Mouse (Mus musculus) forebrain, embryonic 11.5 days (tissue): ENCODE results near the gene Crybg1. TPM values are rescaled to one million over a fixed set of nuclear protein-coding genes. Genes with fewer than 3 reads are reported as not detected.
A peak's percentile ranks its signal among the peaks of the same experiment; 100 is the strongest.

Experiments used
- ATAC-seq: fragments of 200-750 bp; cut with Nextera tagmentation; replicated peaks from 2 replicates; pipeline ENCODE4 v1.8.0; 2017; ENCODE audit warnings: moderate TSS enrichment; ENCODE audit not compliant: low FRiP score
- DNase-seq: peaks from one replicate; pipeline ENCODE4 v3.0.0-alpha.2; 2017; ENCODE audit warnings: low spot score
- H3K27ac ChIP-seq: fragments of 300-500 bp; sonication (generic); 2 replicates; pipeline ENCODE4 v1.5.1; 2014; ENCODE audit warnings: low read depth, low read length
- H3K27me3 ChIP-seq: fragments of 300-500 bp; sonication (generic); 2 replicates; pipeline ENCODE4 v1.6.1; 2014; ENCODE audit warnings: mild to moderate bottlenecking, low read length, mixed read lengths; ENCODE audit not compliant: control insufficient read depth, insufficient read depth
- H3K36me3 ChIP-seq: fragments of 300-500 bp; sonication (generic); 2 replicates; pipeline ENCODE4 v1.6.1; 2014; ENCODE audit warnings: mild to moderate bottlenecking, low read length, moderate library complexity, mixed read lengths; ENCODE audit not compliant: control insufficient read depth, insufficient read depth
- H3K4me1 ChIP-seq: fragments of 300-500 bp; sonication (generic); replicated peaks from 2 replicates; pipeline ENCODE4 v1.6.1; 2014; ENCODE audit warnings: low read length, mixed read lengths; ENCODE audit not compliant: control insufficient read depth, insufficient read depth
- H3K4me2 ChIP-seq: fragments of 300-500 bp; sonication (generic); 2 replicates; pipeline ENCODE4 v1.6.1; 2014; ENCODE audit warnings: low read depth, mild to moderate bottlenecking, low read length, moderate library complexity, mixed read lengths; ENCODE audit not compliant: severe bottlenecking
- H3K4me3 ChIP-seq: fragments of 300-500 bp; sonication (generic); 2 replicates; pipeline ENCODE4 v1.5.1; 2014; ENCODE audit warnings: low read depth, low read length
- H3K9ac ChIP-seq: fragments of 300-500 bp; sonication (generic); 2 replicates; pipeline ENCODE4 v1.6.1; 2014; ENCODE audit warnings: low read length
- H3K9me3 ChIP-seq: fragments of 300-500 bp; sonication (generic); 2 replicates; pipeline ENCODE4 v1.6.1; 2016; ENCODE audit warnings: low read length, mixed read lengths; ENCODE audit not compliant: control insufficient read depth
- WGBS: fragments of 180-500 bp; shearing (Covaris S2); extraction: QIAGEN DNeasy Blood & Tissue Kit; methylation state at CpG from one replicate; pipeline ENCODE4 v1.1.7; 2014; 5-methylcytosine and 5-hydroxymethylcytosine counted together
- polyA plus RNA-seq: library from polyadenylated mRNA; unstranded; fragments of >200 nt; fragmentation: Nextera tagmentation; extraction: Ambion mirVana; gene quantifications from 2 replicates; pipeline ENCODE4 v1.2.1, GENCODE M21; 2014

The Crybg1 gene
- 0.11 and 0.24 TPM in 2 replicates for polyA plus RNA-seq

DNA sequence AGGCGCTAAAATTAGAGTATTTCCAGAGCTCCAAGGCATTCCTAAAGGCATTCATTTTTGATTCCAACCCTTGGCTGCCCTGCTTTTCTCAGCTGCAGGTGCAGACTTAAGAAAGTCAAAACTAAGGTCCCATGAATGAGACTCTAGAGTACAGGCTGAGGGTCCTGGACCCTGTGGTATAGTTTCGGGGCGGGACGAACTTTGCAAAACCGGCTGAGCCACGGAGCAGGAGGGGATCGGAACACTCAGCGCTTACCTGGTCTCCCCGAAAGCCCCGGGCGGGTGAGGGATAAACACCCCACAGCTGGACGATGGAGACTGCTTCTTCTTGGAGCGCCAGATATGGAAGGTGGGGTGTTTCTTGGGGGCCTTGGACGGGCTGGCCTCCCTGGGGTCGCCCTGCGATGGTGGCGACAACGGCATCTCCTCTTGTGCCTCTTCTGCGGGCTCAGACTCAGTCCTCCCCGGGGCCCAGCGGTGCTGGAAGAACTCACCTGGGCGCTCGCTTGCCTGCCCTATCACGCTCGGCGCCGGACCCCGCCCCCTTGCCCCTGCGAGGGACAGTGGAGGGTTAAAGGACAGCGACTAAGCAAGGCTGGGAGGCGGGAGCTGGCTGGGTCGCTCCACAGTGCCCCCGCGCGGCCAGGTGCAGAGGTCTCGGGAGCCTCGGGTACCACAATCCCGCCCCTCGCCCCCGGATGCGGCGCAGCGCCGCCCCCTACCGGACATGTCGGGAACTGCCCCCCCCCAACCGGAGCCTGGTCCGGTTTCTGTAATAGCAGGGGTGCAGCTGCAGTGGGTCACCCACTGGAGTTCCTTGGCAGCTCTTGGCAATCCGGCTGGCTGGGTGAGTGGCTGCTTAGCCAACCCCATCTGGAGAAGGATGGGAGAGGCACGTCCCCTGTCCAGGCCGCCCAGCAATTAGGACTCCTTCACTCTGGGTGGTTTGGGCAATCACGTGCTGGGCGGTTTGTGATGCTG is at the start of gene Crybg1:
Gene Crybg1, minus strand, starts transcription at position 517 of the 981 bp plus-strand sequence.
- no peaks in the 10 kb centered on the region for H3K9me3 ChIP-seq
- H3K4me3 ChIP-seq, result peak within 1 kb of the TSS; percentile 30
- no peak within 1 kb of the TSS for H3K27ac ChIP-seq
- WGBS, result 4% methylated on average over 46 of the region's 53 CpGs
- peak; percentile 69 for ATAC-seq
- no peaks in the 10 kb centered on the region for H3K36me3 ChIP-seq
- H3K4me1 ChIP-seq, result 0 out of 2 replicates have a peak, but pooled peaks cover 2% of the 10 kb centered on the region
- peak; percentile 86 for DNase-seq
- peak within 1 kb of the TSS; percentile 55 for H3K4me2 ChIP-seq
- H3K27me3 ChIP-seq, result peaks cover 4% of the 10 kb centered on the region; the same call in 1 of the 2 replicates
- H3K9ac ChIP-seq, result no peak within 1 kb of the TSS

- Histone ChIP-seq H3K9ac (no peak overlapping the region), H3K36me3 (no peaks in the 10 kb centered on the region), H3K27me3 (no peaks in the 10 kb centered on the region), H3K4me3 (no peak overlapping the region), H3K27ac (no peak overlapping the region), H3K4me1 (no peaks in the 10 kb centered on the region), H3K4me2 (no peak overlapping the region), H3K9me3 (no peaks in the 10 kb centered on the region)
- DNase-seq (no peak), ATAC-seq (no peak)
- WGBS, result 0% methylated on average over 1 of the region's 1 CpGs
These were observed 28.7 kb upstream of the Crybg1 start for GRCm38 (mm10) chr10:44177365-44177764.

DNA sequence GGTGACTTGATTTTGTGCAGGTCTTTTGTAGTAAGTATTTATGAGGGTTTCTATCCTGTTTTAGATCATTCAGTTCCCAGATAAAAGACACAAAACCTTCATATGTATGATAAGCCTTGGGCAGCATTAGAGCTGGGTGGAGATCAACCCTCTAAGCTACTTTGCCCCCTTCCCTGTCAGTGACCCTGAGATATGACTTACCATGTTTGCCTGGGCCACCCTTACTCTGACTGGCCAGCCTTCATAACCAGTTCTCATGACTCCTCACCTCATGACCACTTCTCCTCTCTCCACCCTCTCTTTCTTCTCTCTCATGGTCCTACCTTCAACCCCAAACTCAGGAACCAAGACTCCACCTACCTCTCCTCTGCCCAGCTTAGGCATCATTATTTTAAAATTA is 27.9 kb upstream of the Crybg1 start:
- Histone ChIP-seq H3K9ac (no peak overlapping the region), H3K4me3 (no peak overlapping the region), H3K4me1 (no peaks in the 10 kb centered on the region), H3K36me3 (no peaks in the 10 kb centered on the region), H3K4me2 (no peak overlapping the region), H3K9me3 (no peaks in the 10 kb centered on the region), H3K27me3 (no peaks in the 10 kb centered on the region), H3K27ac (no peak overlapping the region)
- no peak for ATAC-seq
- DNase-seq, result no peak

DNA sequence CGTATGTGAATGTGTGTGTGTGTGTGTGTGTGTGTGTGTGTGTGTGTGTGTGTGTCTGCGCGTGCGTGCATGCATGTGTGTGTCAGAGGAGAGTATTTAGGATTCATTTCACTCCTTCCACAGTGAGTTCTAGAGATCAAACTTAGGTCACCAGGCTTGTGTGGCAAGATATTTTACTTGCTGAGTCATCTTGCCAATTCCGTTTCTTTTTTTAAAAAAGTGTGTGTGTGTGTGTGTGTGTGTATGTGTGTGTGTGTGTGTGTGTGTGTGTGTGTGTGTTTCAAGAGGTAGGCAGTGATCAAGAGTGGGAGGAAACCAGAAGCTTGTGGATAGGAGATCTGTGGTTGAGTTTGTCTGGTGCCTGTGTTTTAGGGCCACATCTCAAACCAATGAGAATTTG is 27.5 kb upstream of the Crybg1 start:
- ATAC-seq, result no peak

GRCm38 (mm10) chr10:44170145-44170544 is 21.5 kb upstream of the Crybg1 start:
- H3K9me3 ChIP-seq, result no peaks in the 10 kb centered on the region
- no peak overlapping the region for H3K4me3 ChIP-seq
- WGBS, result 87% methylated on average over 12 of the region's 12 CpGs

More for the DNA sequence above, 27.5 kb upstream of the Crybg1 start:
- Histone ChIP-seq H3K36me3 (no peaks in the 10 kb centered on the region), H3K27ac (no peak overlapping the region), H3K9me3 (no peaks in the 10 kb centered on the region), H3K4me2 (no peak overlapping the region), H3K9ac (no peak overlapping the region), H3K27me3 (no peaks in the 10 kb centered on the region), H3K4me3 (no peak overlapping the region), H3K4me1 (no peaks in the 10 kb centered on the region)
- WGBS, result 93% methylated on average over 5 of the region's 5 CpGs
- no peak for DNase-seq

DNA sequence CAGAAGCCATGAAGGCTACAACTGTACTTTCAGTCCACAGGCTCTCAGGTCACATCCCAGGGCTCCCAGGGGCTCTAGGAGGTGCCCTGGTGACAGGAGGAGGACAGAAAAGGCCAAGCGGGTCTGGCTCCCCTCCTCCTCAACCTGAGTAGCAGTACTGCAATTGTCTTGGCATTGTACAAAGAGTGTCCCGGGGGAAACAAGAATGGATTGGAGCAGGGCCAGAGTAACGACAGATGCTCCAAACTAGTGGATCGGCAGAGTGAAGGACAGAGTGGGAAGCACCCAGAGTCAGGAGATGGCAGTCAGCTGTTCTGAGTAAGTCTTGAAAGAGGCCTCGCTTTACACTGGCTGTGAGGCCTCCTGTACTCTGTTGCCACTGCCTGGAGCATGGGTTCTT is 18.4 kb upstream of the Crybg1 start:
- DNase-seq (no peak), ATAC-seq (no peak)
- Histone ChIP-seq H3K9ac (no peak overlapping the region), H3K36me3 (no peaks in the 10 kb centered on the region), H3K27me3 (no peaks in the 10 kb centered on the region), H3K4me1 (no peaks in the 10 kb centered on the region), H3K4me2 (no peak overlapping the region), H3K27ac (no peak overlapping the region), H3K9me3 (no peaks in the 10 kb centered on the region), H3K4me3 (no peak overlapping the region)
- 79% methylated on average over 5 of the region's 5 CpGs for WGBS

More at GRCm38 (mm10) chr10:44170145-44170544, 21.5 kb upstream of the Crybg1 start:
- H3K9ac ChIP-seq, result no peak overlapping the region
- DNase-seq (no peak), ATAC-seq (no peak)
- no peaks in the 10 kb centered on the region for H3K4me1 ChIP-seq
- no peaks in the 10 kb centered on the region for H3K27me3 ChIP-seq
- no peak overlapping the region for H3K4me2 ChIP-seq
- H3K27ac ChIP-seq, result no peak overlapping the region
- H3K36me3 ChIP-seq, result no peaks in the 10 kb centered on the region

- Histone ChIP-seq H3K36me3 (no peaks in the 10 kb centered on the region), H3K9ac (no peak overlapping the region), H3K4me3 (no peak overlapping the region), H3K27me3 (no peaks in the 10 kb centered on the region), H3K27ac (no peak overlapping the region), H3K4me1 (no peaks in the 10 kb centered on the region), H3K9me3 (no peaks in the 10 kb centered on the region), H3K4me2 (no peak overlapping the region)
- WGBS, result 80% methylated on average over 8 of the region's 8 CpGs
- no peak for DNase-seq
- ATAC-seq, result no peak
These were observed 15.8 kb upstream of the Crybg1 start for GRCm38 (mm10) chr10:44164258-44164975.

DNA sequence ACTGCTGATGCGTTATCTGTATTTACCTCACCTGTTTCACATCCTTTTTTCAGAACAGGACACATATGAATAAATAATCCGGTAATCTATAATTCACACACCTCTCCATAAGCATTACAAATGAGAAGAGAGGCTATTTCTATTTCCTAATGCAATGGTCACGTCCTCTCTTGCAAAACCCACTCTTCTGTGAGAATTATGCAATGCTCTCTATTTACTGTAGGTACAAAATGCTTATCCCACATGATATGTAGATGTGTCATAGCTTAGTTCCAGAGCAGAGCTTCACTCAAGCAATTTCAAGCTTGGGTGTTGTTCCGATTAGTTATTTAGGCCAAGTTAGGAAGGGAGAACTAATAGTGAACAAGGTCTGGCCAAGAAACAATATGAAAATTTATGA is 14.4 kb upstream of the Crybg1 start:
- Histone ChIP-seq H3K4me3 (no peak overlapping the region), H3K27me3 (no peaks in the 10 kb centered on the region), H3K36me3 (no peaks in the 10 kb centered on the region), H3K27ac (no peak overlapping the region), H3K9me3 (no peaks in the 10 kb centered on the region), H3K4me1 (no peaks in the 10 kb centered on the region), H3K4me2 (no peak overlapping the region), H3K9ac (no peak overlapping the region)
- no peak for DNase-seq
- 91% methylated on average over 4 of the region's 4 CpGs for WGBS
- ATAC-seq, result no peak
